In genomic region chr2:132262879-132263398, GRCm38 (mm10) we compare ENCODE assay signal across 8 mouse cellular contexts. TPM values are rescaled to one million over a fixed set of nuclear protein-coding genes. Genes with fewer than 3 reads are reported as not detected.
DNase-seq lines count a peak whose midpoint lies in the region; ATAC-seq lines count a peak whose summit lies in the region.

Gene Cds2, plus strand, starts transcription at chr2:132263148.

- peak within 1 kb of the TSS; percentile 58 for H3K4me2 ChIP-seq in intestine, embryonic 14.5 days (ENCODE audit: low read length)

- intact Hi-C loops in left cerebral cortex, postnatal 14 days (cut with DNase I) = no loop called here

- H3K27ac ChIP-seq in intestine, embryonic 14.5 days (ENCODE audit: low read depth) = peak within 1 kb of the TSS; percentile 60

- peak; percentile 99 for DNase-seq in adrenal gland, adult 18-20 months (ENCODE audit: low spot score in 2 of 2)
- peak; percentile 100 for DNase-seq in embryo, embryonic 11 days
- DNase-seq in gastrocnemius, postnatal 25 days = peak; percentile 99
- DNase-seq in intestine, embryonic 14.5 days (ENCODE audit: low spot score) = peak; percentile 97
- DNase-seq in left cerebral cortex, postnatal 14 days (ENCODE audit: low spot score in 2 of 2) = peak; percentile 99
- DNase-seq in mesoderm, embryonic 11.5 days (ENCODE audit: low read depth, low spot score) = peak; percentile 99
- DNase-seq in right cerebral cortex, postnatal 36 days (ENCODE audit: low spot score in 2 of 2) = peak; percentile 98
- peak; percentile 99 for DNase-seq in yolk sac, embryonic 10.5 days (ENCODE audit: low spot score)

- no peaks in the 10 kb centered on the region for H3K27me3 ChIP-seq in intestine, embryonic 14.5 days (replicated peaks; ENCODE audit: control insufficient read depth, insufficient read depth, low read length)

- no peaks in the 10 kb centered on the region for H3K36me3 ChIP-seq in intestine, embryonic 14.5 days (ENCODE audit: control insufficient read depth, insufficient read depth, low read length)

- H3K9me3 ChIP-seq in intestine, embryonic 14.5 days (ENCODE audit: control insufficient read depth, low read length) = no peaks in the 10 kb centered on the region

- peaks cover 8% of the 10 kb centered on the region for H3K4me1 ChIP-seq in intestine, embryonic 14.5 days (replicated peaks; ENCODE audit: control insufficient read depth, insufficient read depth, low read length)

- H3K9ac ChIP-seq in intestine, embryonic 14.5 days (ENCODE audit: low read length) = peak within 1 kb of the TSS; percentile 69

- peak; percentile 99 for ATAC-seq in intestine, embryonic 14.5 days (replicated peaks; ENCODE audit: low FRiP score, low TSS enrichment, low read depth)

- peak within 1 kb of the TSS; percentile 62 for H3K4me3 ChIP-seq in intestine, embryonic 14.5 days (ENCODE audit: low read depth, low read length)

- WGBS in intestine, embryonic 14.5 days = under 1% methylated on average over 49 of the region's 49 CpGs

RNA-seq across cellular contexts. Expression of gene Cds2, which starts in this region (rescaled TPM):
- 10 to 100 TPM; 74.6 to 75.3 TPM for total RNA-seq in adrenal gland, adult 18-20 months (2021)
- 10 to 100 TPM; 12.5 to 16.8 TPM for total RNA-seq in gastrocnemius, postnatal 25 days (2021)
- polyA plus RNA-seq in intestine, embryonic 14.5 days (2014; fragmentation: Nextera tagmentation; extraction: Ambion mirVana) = 21.3 and 22.5 TPM in 2 replicates
- total RNA-seq in left cerebral cortex, postnatal 14 days (2021) = 100 to 1,000 TPM; 192 to 212 TPM

Comparison
In these comparisons a context has a peak if more than half of its experiments do, and no peak if none do; other contexts are left out.
1. Peak in every context shown above with its lines: DNase-seq, ATAC-seq, H3K4me3 ChIP-seq and H3K27ac ChIP-seq.
2. RNA of gene Cds2 (total RNA-seq): 192 to 212 TPM in left cerebral cortex, postnatal 14 days and 74.6 to 75.3 TPM in adrenal gland, adult 18-20 months; 12.5 to 16.8 TPM in gastrocnemius, postnatal 25 days; every median in the first group is over 4 times any median in the second.